Mouse (Mus musculus) embryonic facial prominence, embryonic 10.5 days (tissue): Measurements from ENCODE around the gene Tmeff1. TPM values are rescaled to one million over a fixed set of nuclear protein-coding genes. Genes with fewer than 3 reads are reported as not detected.

ENCODE experiments used
- DNase-seq: peaks from one replicate; pipeline ENCODE4 v3.0.0-alpha.2; 2017; ENCODE audit warnings: low spot score
- H3K27ac ChIP-seq: fragments of 300-500 bp; sonication (generic); replicated peaks from 2 replicates; pipeline ENCODE4 v1.5.1; 2016; ENCODE audit warnings: mild to moderate bottlenecking
- H3K27me3 ChIP-seq: fragments of 300-500 bp; sonication (generic); replicated peaks from 2 replicates; pipeline ENCODE4 v1.6.1; 2016; ENCODE audit warnings: low read depth, mild to moderate bottlenecking; ENCODE audit not compliant: poor library complexity, severe bottlenecking
- H3K36me3 ChIP-seq: fragments of 300-500 bp; sonication (generic); replicated peaks from 2 replicates; pipeline ENCODE4 v1.6.1; 2016; ENCODE audit warnings: mild to moderate bottlenecking, moderate library complexity
- H3K4me1 ChIP-seq: fragments of 300-500 bp; sonication (generic); 2 replicates; pipeline ENCODE4 v1.6.1; 2016
- H3K4me3 ChIP-seq: fragments of 300-500 bp; sonication (generic); 2 replicates; pipeline ENCODE4 v1.5.1; 2016; ENCODE audit warnings: mild to moderate bottlenecking, moderate library complexity
- H3K9me3 ChIP-seq: fragments of 300-500 bp; sonication (generic); 2 replicates; pipeline ENCODE4 v1.6.1; 2016; ENCODE audit warnings: mild to moderate bottlenecking
- WGBS: fragments of 180-500 bp; shearing (Covaris S2); methylation state at CpG from one replicate; pipeline ENCODE4 v1.1.7; 2016; 5-methylcytosine and 5-hydroxymethylcytosine counted together
- polyA plus RNA-seq: library from polyadenylated mRNA; unstranded; fragments of >200 nt; fragmentation: Nextera tagmentation; extraction: Ambion mirVana; gene quantifications from 2 replicates; pipeline ENCODE4 v1.2.1, GENCODE M21; 2016

Tmeff1 gene
- polyA plus RNA-seq, 1 experiment from 2014 or later = 110 TPM

- H3K9me3 ChIP-seq = no peaks in the 10 kb centered on the region
- WGBS = 75% methylated on average over 7 of the region's 7 CpGs
- H3K36me3 ChIP-seq = no peaks in the 10 kb centered on the region
- peaks cover 12% of the 10 kb centered on the region for H3K4me1 ChIP-seq
- no peak for DNase-seq
- no peak overlapping the region for H3K27ac ChIP-seq
- no peak overlapping the region for H3K4me3 ChIP-seq
- H3K27me3 ChIP-seq = no peaks in the 10 kb centered on the region
These were observed 99.7 kb downstream of the Tmeff1 start for GRCm38 (mm10) chr4:48684593-48685187.

GRCm38 (mm10) chr4:48688148-48688547 is 103.2 kb downstream of the Tmeff1 start:
- H3K27ac ChIP-seq = no peak overlapping the region
- WGBS = 84% methylated on average over 6 of the region's 6 CpGs
- no peak for DNase-seq
- no peaks in the 10 kb centered on the region for H3K9me3 ChIP-seq
- H3K4me3 ChIP-seq = no peak overlapping the region
- H3K36me3 ChIP-seq = no peaks in the 10 kb centered on the region
- H3K4me1 ChIP-seq = peaks cover 17% of the 10 kb centered on the region
- H3K27me3 ChIP-seq = no peaks in the 10 kb centered on the region

GRCm38 (mm10) chr4:48690640-48691039 is 105.7 kb downstream of the Tmeff1 start:
- WGBS = 84% methylated on average over 9 of the region's 9 CpGs
- Histone ChIP-seq H3K27ac (no peak overlapping the region), H3K4me1 (peaks cover 12% of the 10 kb centered on the region), H3K36me3 (no peaks in the 10 kb centered on the region), H3K27me3 (no peaks in the 10 kb centered on the region), H3K4me3 (no peak overlapping the region), H3K9me3 (no peaks in the 10 kb centered on the region)
- no peak for DNase-seq

- H3K9me3 ChIP-seq = no peaks in the 10 kb centered on the region
- peak; percentile 64 for DNase-seq
- H3K36me3 ChIP-seq = no peaks in the 10 kb centered on the region
- H3K27ac ChIP-seq = no peak overlapping the region
- no peak overlapping the region for H3K4me3 ChIP-seq
- H3K4me1 ChIP-seq = peaks cover 12% of the 10 kb centered on the region
- WGBS = 47% methylated on average over 7 of the region's 7 CpGs
- no peaks in the 10 kb centered on the region for H3K27me3 ChIP-seq
These were observed 106.9 kb downstream of the Tmeff1 start for GRCm38 (mm10) chr4:48691793-48692437.

- Histone ChIP-seq H3K36me3 (no peaks in the 10 kb centered on the region), H3K27me3 (no peaks in the 10 kb centered on the region), H3K4me1 (peaks cover 12% of the 10 kb centered on the region), H3K4me3 (no peak overlapping the region), H3K27ac (no peak overlapping the region), H3K9me3 (no peaks in the 10 kb centered on the region)
- 56% methylated on average over 9 of the region's 9 CpGs for WGBS
- DNase-seq = no peak
These were observed 107.8 kb downstream of the Tmeff1 start for GRCm38 (mm10) chr4:48692736-48693292.

- Histone ChIP-seq H3K27me3 (no peaks in the 10 kb centered on the region), H3K27ac (no peak overlapping the region)
- WGBS = 81% methylated on average over 3 of the region's 3 CpGs
These were observed 111.7 kb downstream of the Tmeff1 start for GRCm38 (mm10) chr4:48696706-48697105.

GRCm38 (mm10) chr4:48697302-48697701 is 112.3 kb downstream of the Tmeff1 start:
- H3K4me3 ChIP-seq = no peak overlapping the region
- H3K27ac ChIP-seq = 0 out of 2 replicates have a peak overlapping the region, but pooled peaks have one; percentile 16
- H3K4me1 ChIP-seq = peaks cover 8% of the 10 kb centered on the region
- H3K27me3 ChIP-seq = no peaks in the 10 kb centered on the region
- H3K36me3 ChIP-seq = no peaks in the 10 kb centered on the region
- H3K9me3 ChIP-seq = no peaks in the 10 kb centered on the region
- DNase-seq = peak; percentile 40
- WGBS = 45% methylated on average over 11 of the region's 11 CpGs

More at GRCm38 (mm10) chr4:48696706-48697105, 111.7 kb downstream of the Tmeff1 start:
- DNase-seq = no peak
- Histone ChIP-seq H3K4me1 (peaks cover 12% of the 10 kb centered on the region), H3K36me3 (no peaks in the 10 kb centered on the region), H3K9me3 (no peaks in the 10 kb centered on the region), H3K4me3 (no peak overlapping the region)

Other genes starting within 250 kb of the Tmeff1 start
- 77.5 and 79.0 TPM in 2 replicates for gene Tex10, start 111.7 kb upstream of the Tmeff1 start, polyA plus RNA-seq
- gene Msantd3, start 45.2 kb upstream of the Tmeff1 start, polyA plus RNA-seq = 53.9 and 60.7 TPM in 2 replicates
- gene Cavin4, start 78.3 kb downstream of the Tmeff1 start, polyA plus RNA-seq = 1.8 TPM in 2 replicates